In the genomic region with DNA sequence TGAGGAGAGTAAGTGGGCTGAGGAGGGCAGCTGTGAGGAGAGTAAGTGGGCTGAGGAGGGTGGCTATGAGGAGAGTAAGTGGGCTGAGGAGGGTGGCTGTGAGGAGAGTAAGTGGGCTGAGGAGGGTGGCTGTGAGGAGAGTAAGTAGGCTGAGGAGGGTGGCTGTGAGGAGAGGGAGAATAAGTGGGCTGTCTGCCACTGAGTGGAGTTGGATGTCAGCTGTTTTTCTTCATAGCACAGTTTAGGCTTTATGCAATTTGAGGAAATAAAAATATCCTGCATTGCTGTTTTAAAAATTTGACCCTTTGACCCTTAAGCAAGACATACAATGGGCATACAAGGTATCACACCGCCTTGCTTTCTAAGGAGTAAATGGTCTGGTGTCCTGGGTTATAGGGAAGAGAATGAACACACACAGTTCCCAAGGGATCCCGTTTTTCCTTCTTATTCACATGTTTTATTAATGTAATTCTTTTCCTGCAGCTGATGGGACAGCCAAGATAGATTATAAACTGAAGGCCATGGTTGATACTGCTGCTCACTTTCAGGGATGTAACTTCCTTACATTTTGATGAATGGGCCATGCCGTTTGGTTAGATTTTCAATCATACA, we compare ENCODE assay signal across 18 mouse cellular contexts. TPM values are rescaled to one million over a fixed set of nuclear protein-coding genes. Genes with fewer than 3 reads are reported as not detected.
DNase-seq lines count a peak whose midpoint lies in the region; ATAC-seq and TF ChIP-seq lines count a peak whose summit lies in the region.
"Had no signal": no experiment of that assay in that cellular context is flagged by ENCODE, and none has a peak within 500 bp of the region (broad histone marks: within the 10 kb centered on the region; RNA-seq: fewer than 3 reads in every experiment).

No protein-coding gene starts in this region.

- no peak for TF ChIP-seq POLR2A in kidney, adult 2 months (IDR thresholded peaks at IDR 0.05; ENCODE audit: low read depth, low read length)

- H3K27ac ChIP-seq in kidney, adult 2 months (ENCODE audit: insufficient read depth, low read depth, low read length) = no peak overlapping the region
- H3K27ac ChIP-seq in stomach, embryonic 14.5 days (ENCODE audit: low read length) = no peak overlapping the region; the same call in 1 of the 2 replicates
- H3K27ac ChIP-seq in stomach, postnatal 0 days (replicated peaks) = no peak overlapping the region
- H3K27ac ChIP-seq in lung, postnatal 0 days (ENCODE audit: low read length) = peak overlapping the region; percentile 9; the same call in 1 of the 2 replicates
- H3K27ac ChIP-seq in stomach, embryonic 16.5 days (ENCODE audit: low read length) = peak overlapping the region; percentile 38; the same call in 1 of the 2 replicates
- H3K27ac ChIP-seq: intestine, embryonic 15.5 days; limb, embryonic 15.5 days; midbrain, embryonic 12.5 days had no signal

- no peaks in the 10 kb centered on the region for H3K9me3 ChIP-seq in stomach, embryonic 14.5 days (ENCODE audit: control insufficient read depth, low read depth, low read length)
- H3K9me3 ChIP-seq in stomach, postnatal 0 days (ENCODE audit: control insufficient read depth, low read length) = no peaks in the 10 kb centered on the region
- H3K9me3 ChIP-seq in lung, postnatal 0 days (ENCODE audit: low read length) = no peaks in the 10 kb centered on the region
- H3K9me3 ChIP-seq in stomach, embryonic 16.5 days (replicated peaks; ENCODE audit: control insufficient read depth, low read length) = no peaks in the 10 kb centered on the region
- H3K9me3 ChIP-seq: intestine, embryonic 15.5 days; limb, embryonic 15.5 days; midbrain, embryonic 12.5 days had no signal

- peaks cover 6% of the 10 kb centered on the region; the same call in 1 of the 2 replicates for H3K4me1 ChIP-seq in kidney, adult 2 months (ENCODE audit: control insufficient read depth, insufficient read depth, low read length)
- H3K4me1 ChIP-seq in stomach, embryonic 14.5 days (ENCODE audit: control insufficient read depth, insufficient read depth, low read length) = peaks cover 7% of the 10 kb centered on the region
- no peaks in the 10 kb centered on the region for H3K4me1 ChIP-seq in stomach, postnatal 0 days (replicated peaks; ENCODE audit: control insufficient read depth, insufficient read depth)
- 0 out of 2 replicates have a peak, but pooled peaks cover 3% of the 10 kb centered on the region for H3K4me1 ChIP-seq in lung, postnatal 0 days (ENCODE audit: insufficient read depth, low read depth, low read length)
- peaks cover 23% of the 10 kb centered on the region for H3K4me1 ChIP-seq in stomach, embryonic 16.5 days (ENCODE audit: control insufficient read depth, insufficient read depth, low read length)
- H3K4me1 ChIP-seq: midbrain, embryonic 12.5 days had no signal

- TF ChIP-seq CTCF in kidney, adult 2 months (conservative IDR thresholded peaks at IDR 0.05; ENCODE audit: insufficient read depth, insufficient read length, low read depth, low read length) = no peak
- no peak for TF ChIP-seq CTCF in stomach, postnatal 0 days (IDR thresholded peaks at IDR 0.05; ENCODE audit: low read depth)
- no peak for TF ChIP-seq CTCF in lung, postnatal 0 days (IDR thresholded peaks at IDR 0.05)

- 65% methylated on average over 3 of the region's 3 CpGs for WGBS in kidney, adult 2 months
- WGBS in stomach, embryonic 14.5 days = 39% methylated on average over 3 of the region's 3 CpGs
- WGBS in stomach, postnatal 0 days = 45% methylated on average over 3 of the region's 3 CpGs
- WGBS in lung, postnatal 0 days = 47% methylated on average over 3 of the region's 3 CpGs
- WGBS in stomach, embryonic 16.5 days = 42% methylated on average over 3 of the region's 3 CpGs

- ATAC-seq in stomach, embryonic 14.5 days (ENCODE audit: insufficient number of reproducible peaks, insufficient read depth, low FRiP score, low read depth) = peak; percentile 33; the same call in 1 of the 2 replicates
- ATAC-seq in stomach, postnatal 0 days (ENCODE audit: low FRiP score, low TSS enrichment) = no peak
- peak; percentile 69 for ATAC-seq in lung, postnatal 0 days
- peak; percentile 44; the same call in 1 of the 2 replicates for ATAC-seq in stomach, embryonic 16.5 days (ENCODE audit: insufficient read depth, low FRiP score)
- ATAC-seq in erythroid progenitor cell, adult 5-6 weeks (replicated peaks; ENCODE audit: low FRiP score, poor library complexity, severe bottlenecking) = no peak
- ATAC-seq: CD4-positive, CD25-positive, alpha-beta regulatory T cell, adult 4 months; forebrain, embryonic 14.5 days; intestine, embryonic 15.5 days had no signal

- H3K36me3 ChIP-seq in kidney, adult 2 months (ENCODE audit: control insufficient read depth, insufficient read depth, low read length) = no peaks in the 10 kb centered on the region
- no peaks in the 10 kb centered on the region for H3K36me3 ChIP-seq in stomach, embryonic 14.5 days (ENCODE audit: control insufficient read depth, insufficient read depth, low read length)
- H3K36me3 ChIP-seq in stomach, postnatal 0 days (ENCODE audit: control insufficient read depth, insufficient read depth, low read length) = no peaks in the 10 kb centered on the region
- no peaks in the 10 kb centered on the region for H3K36me3 ChIP-seq in lung, postnatal 0 days (ENCODE audit: insufficient read depth, low read length)
- H3K36me3 ChIP-seq in stomach, embryonic 16.5 days (ENCODE audit: control insufficient read depth, insufficient read depth, low read length) = no peaks in the 10 kb centered on the region
- H3K36me3 ChIP-seq: intestine, embryonic 15.5 days; limb, embryonic 15.5 days; midbrain, embryonic 12.5 days had no signal

- H3K27me3 ChIP-seq in kidney, adult 2 months (replicated peaks; ENCODE audit: control insufficient read depth, insufficient read depth, low read length) = no peaks in the 10 kb centered on the region
- H3K27me3 ChIP-seq in stomach, embryonic 14.5 days (ENCODE audit: control insufficient read depth, insufficient read depth, low read length) = no peaks in the 10 kb centered on the region
- no peaks in the 10 kb centered on the region for H3K27me3 ChIP-seq in stomach, postnatal 0 days (ENCODE audit: control insufficient read depth, insufficient read depth, low read length)
- no peaks in the 10 kb centered on the region for H3K27me3 ChIP-seq in lung, postnatal 0 days (replicated peaks; ENCODE audit: insufficient read depth, low read length)
- H3K27me3 ChIP-seq in stomach, embryonic 16.5 days (ENCODE audit: control insufficient read depth, insufficient read depth, low read length) = no peaks in the 10 kb centered on the region
- H3K27me3 ChIP-seq: intestine, embryonic 15.5 days; limb, embryonic 15.5 days; midbrain, embryonic 12.5 days had no signal

- no peak overlapping the region for H3K9ac ChIP-seq in stomach, embryonic 14.5 days (replicated peaks; ENCODE audit: low read depth, low read length)
- no peak overlapping the region for H3K9ac ChIP-seq in stomach, postnatal 0 days (ENCODE audit: low read length)
- H3K9ac ChIP-seq in lung, postnatal 0 days (replicated peaks; ENCODE audit: low read depth) = no peak overlapping the region
- no peak overlapping the region for H3K9ac ChIP-seq in stomach, embryonic 16.5 days (ENCODE audit: low read length)
- H3K9ac ChIP-seq: intestine, embryonic 15.5 days; limb, embryonic 15.5 days; midbrain, embryonic 12.5 days had no signal

- DNase-seq in kidney, postnatal 10 days = peak; percentile 37
- DNase-seq in kidney, adult 2 months = no peak
- no peak for DNase-seq in stomach, postnatal 0 days (ENCODE audit: low spot score)
- peak; percentile 82 for DNase-seq in lung, postnatal 0 days (ENCODE audit: low spot score)
- DNase-seq in left cerebral cortex, adult 18-20 months (ENCODE audit: low spot score in 2 of 2) = no peak
- DNase-seq: adrenal gland, postnatal 10 days; cerebellum, adult 11-12 months; cerebellum, postnatal 25 days; kidney, postnatal 36 days; right cerebral cortex, postnatal 25 days had no signal

- H3K4me2 ChIP-seq in stomach, embryonic 14.5 days (replicated peaks; ENCODE audit: low read depth, low read length) = no peak overlapping the region
- H3K4me2 ChIP-seq in stomach, postnatal 0 days (replicated peaks; ENCODE audit: low read depth) = no peak overlapping the region
- no peak overlapping the region for H3K4me2 ChIP-seq in lung, postnatal 0 days (replicated peaks; ENCODE audit: low read depth, low read length)
- H3K4me2 ChIP-seq in stomach, embryonic 16.5 days (ENCODE audit: low read depth, low read length) = no peak overlapping the region
- H3K4me2 ChIP-seq: intestine, embryonic 15.5 days; limb, embryonic 15.5 days; midbrain, embryonic 12.5 days had no signal

- TF ChIP-seq EP300 in stomach, postnatal 0 days (optimal IDR thresholded peaks at IDR 0.05) = no peak
- no peak for TF ChIP-seq EP300 in lung, postnatal 0 days (IDR thresholded peaks at IDR 0.05)

- H3K4me3 ChIP-seq in kidney, adult 2 months (ENCODE audit: insufficient read depth, low read depth, low read length) = no peak overlapping the region
- H3K4me3 ChIP-seq in stomach, embryonic 14.5 days (ENCODE audit: low read depth, low read length) = no peak overlapping the region
- H3K4me3 ChIP-seq in stomach, postnatal 0 days (ENCODE audit: low read depth, low read length) = no peak overlapping the region
- H3K4me3 ChIP-seq in lung, postnatal 0 days (ENCODE audit: low read depth, low read length) = no peak overlapping the region
- H3K4me3 ChIP-seq in stomach, embryonic 16.5 days (replicated peaks; ENCODE audit: low read length) = no peak overlapping the region
- H3K4me3 ChIP-seq: intestine, embryonic 15.5 days; limb, embryonic 15.5 days; midbrain, embryonic 12.5 days had no signal

RNA-seq across cellular contexts. Expression of gene Cers6, which starts 27.0 kb away (rescaled TPM):
- polyA plus RNA-seq in kidney, adult 2 months (2012; rRNA removed) = 11.1 and 12.1 TPM in 2 replicates
- polyA plus RNA-seq in stomach, embryonic 14.5 days (2014; fragmentation: Nextera tagmentation; extraction: Ambion mirVana) = 37.5 and 38.7 TPM in 2 replicates
- polyA plus RNA-seq in stomach, postnatal 0 days (2015; fragmentation: Nextera tagmentation; extraction: Ambion mirVana) = 8.0 and 8.6 TPM in 2 replicates
- polyA plus RNA-seq in lung, postnatal 0 days (2015; fragmentation: Nextera tagmentation; extraction: Ambion mirVana) = 9.6 and 11.4 TPM in 2 replicates
- 23.9 and 26.0 TPM in 2 replicates for polyA plus RNA-seq in stomach, embryonic 16.5 days (2015; fragmentation: Nextera tagmentation; extraction: Ambion mirVana)
- 10 to 100 TPM; 64.6 to 74.1 TPM for total RNA-seq in left cerebral cortex, adult 18-20 months (2021)
- 10.9 and 11.5 TPM in 2 replicates for total RNA-seq in erythroid progenitor cell, adult 5-6 weeks (2015; ENCODE audit: low replicate concordance)
- 3.3 and 7.3 TPM in 2 replicates for total RNA-seq in erythroid progenitor cell, adult 5-6 weeks (2017; ENCODE audit: low replicate concordance)

Comparison
In these comparisons a context has a peak if more than half of its experiments do, and no peak if none do; other contexts are left out.
1. DNase-seq: peak in kidney, postnatal 10 days (single experiment) and lung, postnatal 0 days (single experiment); none in kidney, adult 2 months (single experiment), stomach, postnatal 0 days (single experiment) and left cerebral cortex, adult 18-20 months (0 of 2).
2. H3K27ac ChIP-seq: peak in lung, postnatal 0 days (single experiment) and stomach, embryonic 16.5 days (single experiment); none in kidney, adult 2 months (single experiment), stomach, embryonic 14.5 days (single experiment) and stomach, postnatal 0 days (single experiment).
3. ATAC-seq: peak in stomach, embryonic 14.5 days (single experiment), lung, postnatal 0 days (single experiment) and stomach, embryonic 16.5 days (single experiment); none in stomach, postnatal 0 days (single experiment) and erythroid progenitor cell, adult 5-6 weeks (single experiment).